Mouse (Mus musculus) CD4-positive, CD25-positive, alpha-beta regulatory T cell, adult 4 months (primary cell): Measurements from ENCODE around the gene Nans. TPM values are rescaled to one million over a fixed set of nuclear protein-coding genes. Genes with fewer than 3 reads are reported as not detected.

Experiments
- ATAC-seq: one replicate; pipeline ENCODE4 v1.8.0; 2017
- polyA plus RNA-seq, 2 experiments: library from polyadenylated mRNA; unstranded; fragments of 100-300 nt; shearing (Covaris generic); gene quantifications; one replicate each; pipeline ENCODE4 v1.2.1; 2017

Nans gene
- polyA plus RNA-seq, 2 experiments from 2014 or later: 67.1 to 69.6 TPM

GRCm38 (mm10) chr4:46485696-46486417 lies 3.2 kb upstream of the Nans start:
- ATAC-seq: peak; percentile 74

- ATAC-seq: no peak
Measured at GRCm38 (mm10) chr4:46487348-46487747, 1.7 kb upstream of the Nans start.

GRCm38 (mm10) chr4:46493071-46493470 lies 4.0 kb downstream of the Nans start:
- ATAC-seq: no peak

GRCm38 (mm10) chr4:46495543-46495942 lies 6.5 kb downstream of the Nans start:
- ATAC-seq: no peak

- ATAC-seq: peak; percentile 84
Measured at GRCm38 (mm10) chr4:46497286-46497892, 8.3 kb downstream of the Nans start.

- no peak for ATAC-seq
Measured at GRCm38 (mm10) chr4:46498511-46498910, 9.5 kb downstream of the Nans start.

GRCm38 (mm10) chr4:46498976-46499375 lies 9.9 kb downstream of the Nans start:
- ATAC-seq: peak; percentile 21

- no peak for ATAC-seq
Measured at GRCm38 (mm10) chr4:46502606-46503502, 13.8 kb downstream of the Nans start.

- no peak for ATAC-seq
Measured at GRCm38 (mm10) chr4:46503881-46504280, 14.8 kb downstream of the Nans start.

GRCm38 (mm10) chr4:46505361-46506057 lies 16.5 kb downstream of the Nans start:
- ATAC-seq: no peak

GRCm38 (mm10) chr4:46506801-46507610 lies 18.0 kb downstream of the Nans start:
- ATAC-seq: peak; percentile 77

GRCm38 (mm10) chr4:46507736-46508460 lies 18.9 kb downstream of the Nans start:
- peak; percentile 83 for ATAC-seq

- ATAC-seq: no peak
Measured at GRCm38 (mm10) chr4:46520491-46520890, 31.4 kb downstream of the Nans start.

GRCm38 (mm10) chr4:46521457-46521856 lies 32.4 kb downstream of the Nans start:
- ATAC-seq: no peak

GRCm38 (mm10) chr4:46523324-46523723 lies 34.3 kb downstream of the Nans start:
- no peak for ATAC-seq

GRCm38 (mm10) chr4:46526226-46526625 lies 37.2 kb downstream of the Nans start:
- ATAC-seq: peak; percentile 69

GRCm38 (mm10) chr4:46526798-46527557 lies 37.9 kb downstream of the Nans start:
- peak; percentile 16 for ATAC-seq

- ATAC-seq: peak; percentile 38
Measured at GRCm38 (mm10) chr4:46527558-46527926, 38.5 kb downstream of the Nans start.

GRCm38 (mm10) chr4:46529722-46530121 lies 40.7 kb downstream of the Nans start:
- ATAC-seq: no peak

- ATAC-seq: no peak
Measured at GRCm38 (mm10) chr4:46532511-46532910, 43.5 kb downstream of the Nans start.
